Mouse (Mus musculus): ENCODE data around the gene Uhrf1bp1. TPM values are rescaled to one million over a fixed set of nuclear protein-coding genes. Genes with fewer than 3 reads are reported as not detected.

The Uhrf1bp1 gene
- 10.0 and 10.5 TPM in 2 replicates for polyA plus RNA-seq (2016; fragmentation: Nextera tagmentation; extraction: Ambion mirVana)

- H3K4me3 ChIP-seq (replicated peaks), result peak within 1 kb of the TSS; percentile 92
- no peaks in the 10 kb centered on the region for H3K27me3 ChIP-seq
- H3K36me3 ChIP-seq (replicated peaks), result peaks cover 25% of the 10 kb centered on the region
- 1% methylated on average over 54 of the region's 54 CpGs for WGBS
- ATAC-seq (ENCODE audit: low FRiP score), result peak; percentile 89
- no peaks in the 10 kb centered on the region for H3K9me3 ChIP-seq
- H3K9ac ChIP-seq, result peak within 1 kb of the TSS; percentile 89
- peaks cover 27% of the 10 kb centered on the region for H3K4me1 ChIP-seq
- H3K4me2 ChIP-seq, result peak within 1 kb of the TSS; percentile 87
- peak within 1 kb of the TSS; percentile 76 for H3K27ac ChIP-seq
These were observed at the start of gene Uhrf1bp1 for GRCm38 (mm10) chr17:27856265-27856797. TSS of gene Uhrf1bp1 (plus strand) at chr17:27856441.

- 83% methylated on average over 2 of the region's 2 CpGs for WGBS
- H3K4me3 ChIP-seq (replicated peaks), result no peak overlapping the region
These were observed 48.6 kb upstream of the Uhrf1bp1 start for GRCm38 (mm10) chr17:27807542-27808078.

DNA sequence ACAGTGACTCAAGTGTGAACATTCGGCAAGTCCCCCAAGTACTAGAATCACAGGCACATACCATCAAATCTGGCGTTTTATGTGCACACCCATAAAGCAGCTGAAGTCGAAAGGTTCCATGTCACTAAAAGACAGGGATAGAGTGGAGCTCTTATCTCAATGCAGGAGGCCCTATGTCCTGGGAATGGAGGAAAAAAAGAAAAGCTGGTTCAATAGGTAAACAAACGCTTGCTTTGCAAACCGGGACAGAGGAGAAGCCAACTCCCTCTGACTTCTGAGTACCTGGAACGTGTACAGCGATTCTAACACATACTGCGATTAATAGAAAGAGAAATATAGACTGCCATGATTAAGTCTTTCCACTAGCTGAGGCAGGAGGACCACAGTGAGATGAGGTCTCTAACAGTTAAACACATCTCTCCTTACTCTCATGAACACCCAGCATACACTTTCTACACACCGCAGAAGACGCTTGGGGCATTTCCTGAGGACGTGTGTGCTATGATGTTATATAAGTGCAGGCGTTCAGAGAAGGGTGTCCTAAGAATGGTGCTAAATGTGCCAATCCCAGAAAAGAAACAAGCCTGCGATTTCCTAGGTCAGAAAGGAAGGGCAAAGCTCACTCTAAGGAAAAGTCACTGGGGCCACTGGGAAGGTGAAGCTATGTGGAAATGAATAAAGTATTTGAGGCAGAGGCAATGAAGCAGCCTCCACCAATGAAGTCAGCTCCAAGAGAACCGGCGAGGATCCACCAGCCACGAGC, 45.5 kb upstream of the Uhrf1bp1 start:
- Histone ChIP-seq H3K27me3 (no peaks in the 10 kb centered on the region), H3K4me3 (replicated peaks) (no peak overlapping the region), H3K36me3 (replicated peaks) (no peaks in the 10 kb centered on the region), H3K9me3 (no peaks in the 10 kb centered on the region), H3K4me2 (no peak overlapping the region), H3K27ac (no peak overlapping the region), H3K4me1 (peaks cover 4% of the 10 kb centered on the region; the same call in 1 of the 2 replicates), H3K9ac (no peak overlapping the region)
- ATAC-seq (ENCODE audit: low FRiP score), result no peak
- WGBS, result 92% methylated on average over 16 of the region's 16 CpGs

More at GRCm38 (mm10) chr17:27807542-27808078, 48.6 kb upstream of the Uhrf1bp1 start:
- Histone ChIP-seq H3K27me3 (no peaks in the 10 kb centered on the region), H3K27ac (no peak overlapping the region), H3K9me3 (no peaks in the 10 kb centered on the region), H3K4me2 (no peak overlapping the region), H3K36me3 (replicated peaks) (no peaks in the 10 kb centered on the region), H3K9ac (no peak overlapping the region), H3K4me1 (peaks cover 7% of the 10 kb centered on the region; the same call in 1 of the 2 replicates)
- no peak for ATAC-seq (ENCODE audit: low FRiP score)

DNA sequence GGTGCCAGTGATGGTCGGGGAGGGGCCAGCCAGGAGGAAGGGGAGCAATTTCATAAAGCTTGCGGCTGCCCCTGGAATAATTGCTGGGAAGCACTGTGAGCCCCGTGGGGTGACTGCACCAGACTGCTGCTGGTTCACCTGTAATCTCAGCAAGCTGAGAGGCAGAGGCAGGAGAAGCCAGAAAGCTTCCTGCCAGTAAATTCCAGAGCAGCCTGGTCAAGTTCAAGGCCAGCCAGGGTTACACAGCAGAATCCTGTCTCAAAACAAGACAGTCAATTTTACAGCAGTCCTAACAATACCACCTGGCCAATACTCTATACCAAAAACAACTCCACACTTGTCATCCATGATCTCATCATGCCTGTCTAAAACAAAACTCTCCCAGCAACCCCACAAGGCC, 44.3 kb upstream of the Uhrf1bp1 start:
- WGBS, result 80% methylated on average over 3 of the region's 3 CpGs
- no peaks in the 10 kb centered on the region for H3K9me3 ChIP-seq
- H3K36me3 ChIP-seq (replicated peaks), result no peaks in the 10 kb centered on the region
- 0 out of 2 replicates have a peak, but pooled peaks cover 4% of the 10 kb centered on the region for H3K4me1 ChIP-seq
- H3K4me2 ChIP-seq, result no peak overlapping the region
- no peaks in the 10 kb centered on the region for H3K27me3 ChIP-seq
- no peak overlapping the region for H3K4me3 ChIP-seq (replicated peaks)
- ATAC-seq (ENCODE audit: low FRiP score), result no peak
- H3K9ac ChIP-seq, result no peak overlapping the region
- no peak overlapping the region for H3K27ac ChIP-seq

DNA sequence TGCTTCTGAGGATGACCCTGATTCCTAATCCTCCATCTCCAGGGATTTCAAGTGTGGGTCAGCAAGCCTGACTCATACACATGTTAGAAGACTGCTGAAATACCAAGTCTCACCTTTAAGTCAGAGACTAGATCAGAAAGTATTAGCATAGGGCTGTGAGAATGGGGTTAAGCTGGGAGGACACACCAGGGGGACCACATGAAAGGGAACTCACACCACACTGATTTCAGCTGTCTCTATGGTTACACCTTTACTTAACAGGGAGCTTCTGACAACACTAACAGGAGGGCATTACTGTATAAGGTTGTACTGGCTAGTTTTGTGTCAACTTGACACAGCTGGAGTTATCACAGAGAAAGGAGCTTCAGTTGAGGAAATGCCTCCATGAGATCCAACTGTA, 41.6 kb upstream of the Uhrf1bp1 start:
- Histone ChIP-seq H3K9me3 (no peaks in the 10 kb centered on the region), H3K4me1 (peaks cover 23% of the 10 kb centered on the region)

DNA sequence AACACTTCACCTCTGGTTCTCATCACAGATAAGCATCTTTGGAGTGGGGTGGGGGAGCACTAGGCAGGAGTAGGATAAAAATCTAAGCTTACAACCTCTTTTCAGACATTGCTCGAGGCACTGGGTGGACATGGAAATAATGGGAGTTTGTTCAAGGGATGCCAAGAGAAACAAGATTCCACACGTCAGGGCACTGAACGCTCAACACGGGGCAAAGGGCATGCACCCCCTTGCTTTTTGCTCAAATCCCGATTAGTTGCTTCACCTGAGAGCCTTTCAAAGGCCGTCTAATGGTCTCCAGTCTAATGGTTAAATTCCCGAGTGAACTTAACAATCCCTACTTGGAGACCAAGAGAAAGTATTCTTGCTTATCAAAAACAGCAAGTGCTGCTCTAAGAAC, 37.2 kb upstream of the Uhrf1bp1 start:
- no peaks in the 10 kb centered on the region for H3K36me3 ChIP-seq (replicated peaks)
- H3K27ac ChIP-seq, result no peak overlapping the region
- peaks cover 27% of the 10 kb centered on the region for H3K4me1 ChIP-seq
- WGBS, result 24% methylated on average over 7 of the region's 7 CpGs
- H3K4me2 ChIP-seq, result peak overlapping the region; percentile 77
- no peaks in the 10 kb centered on the region for H3K27me3 ChIP-seq
- H3K9ac ChIP-seq, result peak overlapping the region; percentile 95
- no peaks in the 10 kb centered on the region for H3K9me3 ChIP-seq
- no peak for ATAC-seq (ENCODE audit: low FRiP score)
- peak overlapping the region; percentile 98 for H3K4me3 ChIP-seq (replicated peaks)

More for the DNA sequence above, 41.6 kb upstream of the Uhrf1bp1 start:
- no peak overlapping the region for H3K4me3 ChIP-seq (replicated peaks)
- no peak for ATAC-seq (ENCODE audit: low FRiP score)
- no peaks in the 10 kb centered on the region for H3K27me3 ChIP-seq
- H3K9ac ChIP-seq, result no peak overlapping the region
- H3K4me2 ChIP-seq, result no peak overlapping the region
- no peak overlapping the region for H3K27ac ChIP-seq
- no peaks in the 10 kb centered on the region for H3K36me3 ChIP-seq (replicated peaks)

GRCm38 (mm10) chr17:27819521-27819970, 36.7 kb upstream of the Uhrf1bp1 start:
- ATAC-seq (ENCODE audit: low FRiP score), result no peak
- under 1% methylated on average over 20 of the region's 20 CpGs for WGBS
- H3K4me2 ChIP-seq, result peak overlapping the region; percentile 77
- H3K27ac ChIP-seq, result peak overlapping the region; percentile 81; the same call in 1 of the 2 replicates
- peaks cover 27% of the 10 kb centered on the region for H3K4me1 ChIP-seq
- H3K9me3 ChIP-seq, result no peaks in the 10 kb centered on the region
- H3K36me3 ChIP-seq (replicated peaks), result no peaks in the 10 kb centered on the region
- peak overlapping the region; percentile 95 for H3K9ac ChIP-seq
- H3K4me3 ChIP-seq (replicated peaks), result peak overlapping the region; percentile 98
- H3K27me3 ChIP-seq, result no peaks in the 10 kb centered on the region

DNA sequence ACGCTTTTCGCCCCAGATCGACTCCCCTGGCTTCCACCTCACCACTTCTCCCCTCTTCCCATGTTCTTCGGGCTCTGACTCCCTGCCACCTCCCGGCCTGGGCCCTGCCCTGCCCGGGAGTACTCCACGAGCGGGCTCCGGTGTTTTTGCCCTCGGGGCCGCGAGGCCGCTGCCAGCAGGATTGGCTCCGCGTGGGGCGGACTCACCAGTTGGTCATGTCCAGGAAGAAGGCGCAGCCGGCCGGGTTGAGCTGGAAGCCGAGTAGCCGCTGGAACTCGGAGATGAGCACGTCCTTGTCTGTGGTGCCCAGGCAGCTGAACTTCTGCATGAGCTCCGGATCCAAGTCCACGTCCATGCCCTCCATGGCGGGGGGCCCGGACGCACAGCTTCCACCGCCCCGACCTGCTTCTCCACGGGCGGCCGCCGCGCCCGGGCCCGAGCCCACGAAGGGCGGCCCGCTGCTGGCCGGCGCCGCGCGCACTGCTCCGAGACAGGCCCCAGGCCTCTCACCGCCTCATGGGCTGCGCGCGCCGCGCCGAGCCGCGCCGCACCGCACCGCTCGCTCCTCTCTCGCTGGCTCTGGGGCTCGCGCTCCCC, 36.2 kb upstream of the Uhrf1bp1 start:
- ATAC-seq (ENCODE audit: low FRiP score), result peak; percentile 89
- 0% methylated on average over 57 of the region's 62 CpGs for WGBS
- peak overlapping the region; percentile 95 for H3K9ac ChIP-seq
- no peaks in the 10 kb centered on the region for H3K36me3 ChIP-seq (replicated peaks)
- H3K27me3 ChIP-seq, result no peaks in the 10 kb centered on the region
- peak overlapping the region; percentile 98 for H3K4me3 ChIP-seq (replicated peaks)
- no peaks in the 10 kb centered on the region for H3K9me3 ChIP-seq
- peak overlapping the region; percentile 81 for H3K27ac ChIP-seq
- peaks cover 27% of the 10 kb centered on the region for H3K4me1 ChIP-seq
- peak overlapping the region; percentile 77 for H3K4me2 ChIP-seq

DNA sequence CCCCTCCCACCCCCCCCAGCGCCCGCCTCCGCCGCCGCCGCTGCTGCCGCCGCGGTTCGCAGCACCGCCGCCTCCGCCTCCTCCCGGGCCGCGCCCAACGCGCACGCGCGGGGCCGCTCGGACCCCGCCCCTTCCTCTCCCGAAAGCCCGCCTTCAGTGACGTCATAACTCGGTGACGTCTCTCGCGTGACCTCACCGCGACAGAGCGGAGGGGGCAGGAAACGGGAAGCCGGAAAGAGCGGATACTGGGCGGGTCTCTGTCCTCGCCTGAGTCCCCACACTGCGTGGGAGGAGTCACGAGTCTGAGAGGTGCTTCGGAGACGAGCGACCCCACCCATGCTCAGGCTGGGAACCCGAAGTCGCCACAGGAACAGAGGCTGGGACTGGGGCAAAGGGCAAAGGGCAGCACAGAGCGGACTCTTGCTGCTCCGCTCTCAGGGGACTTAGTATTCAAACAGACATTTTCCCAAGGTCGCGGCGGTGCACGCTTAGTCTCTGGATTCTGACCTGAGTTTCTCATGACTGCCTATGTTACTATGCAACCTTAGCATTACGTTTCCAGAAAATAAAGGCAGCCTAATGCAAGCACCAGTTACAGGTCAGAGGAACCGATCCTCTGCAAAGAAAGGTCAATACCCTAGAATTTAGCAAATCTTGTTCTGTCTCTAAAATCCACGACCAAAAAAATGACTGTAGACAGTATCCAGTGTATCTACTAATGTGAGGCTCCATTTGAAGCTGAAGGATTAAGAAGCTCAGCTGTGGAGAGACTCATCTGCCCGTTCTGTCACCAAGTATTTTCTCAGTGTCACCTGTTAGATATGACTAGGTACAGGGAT, 35.5 kb upstream of the Uhrf1bp1 start, which contains the start of gene D17Wsu92e:
Gene D17Wsu92e (minus strand): TSS at position 81 of the 839 bp plus-strand sequence.
- Histone ChIP-seq H3K27me3 (no peaks in the 10 kb centered on the region), H3K9ac (peak within 1 kb of the TSS; percentile 95), H3K36me3 (replicated peaks) (no peaks in the 10 kb centered on the region), H3K27ac (peak within 1 kb of the TSS; percentile 81), H3K4me3 (replicated peaks) (peak within 1 kb of the TSS; percentile 98), H3K4me2 (peak within 1 kb of the TSS; percentile 77), H3K4me1 (peaks cover 29% of the 10 kb centered on the region), H3K9me3 (no peaks in the 10 kb centered on the region)
- WGBS, result 4% methylated on average over 31 of the region's 56 CpGs
- peak; percentile 97 for ATAC-seq (ENCODE audit: low FRiP score)

- ATAC-seq (ENCODE audit: low FRiP score), result no peak
These were observed 34.6 kb upstream of the Uhrf1bp1 start for GRCm38 (mm10) chr17:27821407-27822338.

More at GRCm38 (mm10) chr17:27821407-27822338, 34.6 kb upstream of the Uhrf1bp1 start:
- Histone ChIP-seq H3K4me1 (peaks cover 38% of the 10 kb centered on the region), H3K36me3 (replicated peaks) (no peaks in the 10 kb centered on the region), H3K9ac (peak overlapping the region; percentile 95; the same call in 1 of the 2 replicates), H3K9me3 (no peaks in the 10 kb centered on the region), H3K27ac (0 out of 2 replicates have a peak overlapping the region, but pooled peaks have one; percentile 73), H3K4me2 (peak overlapping the region; percentile 77), H3K4me3 (replicated peaks) (peak overlapping the region; percentile 98), H3K27me3 (no peaks in the 10 kb centered on the region)
- 75% methylated on average over 9 of the region's 9 CpGs for WGBS
